Mouse (Mus musculus) myocyte (in vitro differentiated cells): ENCODE results near the gene Mybpc3. TPM values are rescaled to one million over a fixed set of nuclear protein-coding genes. Genes with fewer than 3 reads are reported as not detected.

ENCODE experiments used
- H3K27me3 ChIP-seq: one replicate; pipeline ENCODE4 v1.6.1; 2011; ENCODE audit not compliant: control insufficient read depth, insufficient read depth, insufficient read length
- H3K36me3 ChIP-seq: one replicate; pipeline ENCODE4 v1.6.1; 2011; ENCODE audit not compliant: control insufficient read depth, insufficient read depth
- H3K4me2 ChIP-seq: one replicate; pipeline ENCODE4 v1.6.1; 2011; ENCODE audit warnings: low read depth, control low read depth
- H3K4me3 ChIP-seq: one replicate; pipeline ENCODE4 v1.5.1; 2011; ENCODE audit warnings: mild to moderate bottlenecking, control low read depth, moderate library complexity
- H3K79me2 ChIP-seq: one replicate; pipeline ENCODE4 v1.6.1; 2011; ENCODE audit not compliant: control insufficient read depth, insufficient read depth
- H3ac ChIP-seq: one replicate; pipeline ENCODE4 v1.6.1; 2011; ENCODE audit not compliant: control insufficient read depth, insufficient read length
- CEBPB ChIP-seq: IDR thresholded peaks from 2 replicates; pipeline ENCODE4 v1.6.1; 2011; ENCODE audit warnings: mild to moderate bottlenecking, moderate library complexity; ENCODE audit not compliant: poor library complexity, insufficient read depth, severe bottlenecking
- E2F4 ChIP-seq: IDR thresholded peaks from one replicate; pipeline ENCODE4 v1.6.1; 2011; ENCODE audit warnings: mild to moderate bottlenecking, control low read depth, moderate library complexity; ENCODE audit not compliant: insufficient read depth
- MAX ChIP-seq: IDR thresholded peaks from one replicate; pipeline ENCODE4 v1.6.1; 2011; ENCODE audit warnings: low read depth, mild to moderate bottlenecking, control low read depth
- MYOD1 ChIP-seq, 3 experiments: IDR thresholded peaks; one replicate each; pipeline ENCODE4 v1.6.1; 2011; ENCODE audit warnings: control low read depth in 2 of 3, low read depth in 2 of 3, mild to moderate bottlenecking in 2 of 3, moderate library complexity in 1 of 3; ENCODE audit not compliant: insufficient read length in 2 of 3, control insufficient read depth in 1 of 3
- MYOG ChIP-seq, 3 experiments: IDR thresholded peaks; one replicate each; pipeline ENCODE4 v1.6.1; 2011; ENCODE audit warnings: control low read depth in 2 of 3, low read depth in 2 of 3, mild to moderate bottlenecking in 2 of 3; ENCODE audit not compliant: insufficient read length in 2 of 3, control insufficient read depth in 1 of 3, insufficient read depth in 1 of 3
- POLR2A ChIP-seq: IDR thresholded peaks from one replicate; pipeline ENCODE4 v1.6.1; 2011; ENCODE audit warnings: low read depth, mild to moderate bottlenecking, control low read depth, moderate library complexity; ENCODE audit not compliant: insufficient read length
- POLR2AphosphoS2 ChIP-seq: IDR thresholded peaks from one replicate; pipeline ENCODE4 v1.6.1; 2011; ENCODE audit warnings: low read depth, control low read depth; ENCODE audit not compliant: insufficient read length
- REST ChIP-seq: IDR thresholded peaks from one replicate; pipeline ENCODE4 v1.6.1; 2011; ENCODE audit warnings: mild to moderate bottlenecking, control low read depth, moderate library complexity; ENCODE audit not compliant: insufficient read depth, insufficient read length
- SRF ChIP-seq: IDR thresholded peaks from one replicate; pipeline ENCODE4 v1.6.1; 2011; ENCODE audit warnings: low read depth; ENCODE audit not compliant: control insufficient read depth, insufficient read length
- TCF12 ChIP-seq: IDR thresholded peaks from one replicate; pipeline ENCODE4 v1.6.1; 2011; ENCODE audit warnings: mild to moderate bottlenecking, control low read depth; ENCODE audit not compliant: poor library complexity, insufficient read depth, severe bottlenecking
- TCF3 ChIP-seq: IDR thresholded peaks from one replicate; pipeline ENCODE4 v1.6.1; 2011; ENCODE audit warnings: low read depth, control low read depth; ENCODE audit not compliant: insufficient read length
- USF1 ChIP-seq: IDR thresholded peaks from one replicate; pipeline ENCODE4 v1.6.1; 2011; ENCODE audit warnings: low read depth, mild to moderate bottlenecking, control low read depth, moderate library complexity
- polyA plus RNA-seq: library from polyadenylated mRNA; unstranded; fragments of >200 nt; fragmentation: generic; extraction: Trizol; gene quantifications from one replicate; pipeline ENCODE4 v1.2.1, GENCODE M21; 2012; ENCODE audit warnings: missing spikeins

The Mybpc3 gene
- polyA plus RNA-seq, 1 experiment: 0.05 TPM

DNA sequence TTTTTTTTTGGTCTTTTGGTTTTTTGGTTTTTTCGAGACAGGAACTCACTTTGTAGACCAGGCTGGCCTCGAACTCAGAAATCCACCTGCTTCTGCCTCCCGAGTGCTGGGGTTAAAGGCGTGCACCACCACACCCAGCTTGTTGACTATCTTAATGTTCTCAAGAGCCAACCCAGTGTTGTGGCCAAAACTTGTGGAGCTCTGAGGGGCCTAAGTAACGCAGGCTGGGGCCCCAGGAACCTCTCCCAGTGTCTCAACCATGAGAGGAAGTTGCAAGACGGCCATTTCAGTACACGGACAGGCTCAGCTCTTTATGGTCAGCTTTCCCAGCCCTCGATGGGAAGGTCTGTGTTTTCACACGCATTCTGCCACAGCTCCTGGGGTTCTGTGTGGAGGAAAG is 29.0 kb upstream of the Mybpc3 start:
- TF ChIP-seq CEBPB (no peak), SRF (no peak), MYOD1 (IDR thresholded peaks at IDR 0.05; ENCODE audit: control insufficient read depth in 1 of 3, insufficient read length in 2 of 3, low read depth in 2 of 3) (no peak), TCF12 (no peak), MYOG (IDR thresholded peaks at IDR 0.05; ENCODE audit: control insufficient read depth in 1 of 3, insufficient read depth in 1 of 3, insufficient read length in 2 of 3, low read depth in 2 of 3) (no peak)
- Histone ChIP-seq H3ac (no peak overlapping the region), H3K4me3 (no peak overlapping the region), H3K4me2 (no peak overlapping the region), H3K27me3 (no peaks in the 10 kb centered on the region), H3K79me2 (no peaks in the 10 kb centered on the region), H3K36me3 (no peaks in the 10 kb centered on the region)

GRCm38 (mm10) chr2:91090208-91090607 is 27.7 kb upstream of the Mybpc3 start:
- no peaks in the 10 kb centered on the region for H3K36me3 ChIP-seq
- no peaks in the 10 kb centered on the region for H3K79me2 ChIP-seq
- H3K27me3 ChIP-seq: no peaks in the 10 kb centered on the region
- TF ChIP-seq POLR2AphosphoS2 (no peak), TCF12 (no peak), REST (no peak), SRF (no peak), TCF3 (no peak), CEBPB (no peak), USF1 (no peak), MAX (no peak), MYOD1 (IDR thresholded peaks at IDR 0.05; ENCODE audit: control insufficient read depth in 1 of 3, insufficient read length in 2 of 3, low read depth in 2 of 3) (no peak), POLR2A (no peak)
- H3ac ChIP-seq: no peak overlapping the region
- H3K4me2 ChIP-seq: no peak overlapping the region
- no peak overlapping the region for H3K4me3 ChIP-seq

- no peaks in the 10 kb centered on the region for H3K36me3 ChIP-seq
- no peak overlapping the region for H3ac ChIP-seq
- H3K27me3 ChIP-seq: no peaks in the 10 kb centered on the region
- H3K4me3 ChIP-seq: no peak overlapping the region
- H3K79me2 ChIP-seq: no peaks in the 10 kb centered on the region
- no peak overlapping the region for H3K4me2 ChIP-seq
- TF ChIP-seq TCF3: no peak
- no peak for TF ChIP-seq E2F4
- TF ChIP-seq CEBPB: no peak
- TF ChIP-seq MAX: no peak
- no peak for TF ChIP-seq MYOD1 (IDR thresholded peaks at IDR 0.05; ENCODE audit: control insufficient read depth in 1 of 3, insufficient read length in 2 of 3, low read depth in 2 of 3)
- no peak for TF ChIP-seq REST
- no peak for TF ChIP-seq SRF
- no peak for TF ChIP-seq MYOG (IDR thresholded peaks at IDR 0.05; ENCODE audit: control insufficient read depth in 1 of 3, insufficient read depth in 1 of 3, insufficient read length in 2 of 3, low read depth in 2 of 3)
- TF ChIP-seq USF1: no peak
- no peak for TF ChIP-seq TCF12
- no peak for TF ChIP-seq POLR2A
- no peak for TF ChIP-seq POLR2AphosphoS2
Measured at GRCm38 (mm10) chr2:91090827-91091226, 27.1 kb upstream of the Mybpc3 start.

GRCm38 (mm10) chr2:91096524-91096923 is 21.4 kb upstream of the Mybpc3 start:
- Histone ChIP-seq H3K27me3 (no peaks in the 10 kb centered on the region), H3K36me3 (no peaks in the 10 kb centered on the region), H3K4me2 (no peak overlapping the region), H3K4me3 (no peak overlapping the region), H3ac (no peak overlapping the region), H3K79me2 (no peaks in the 10 kb centered on the region)
- no peak for TF ChIP-seq TCF12

- Histone ChIP-seq H3K79me2 (no peaks in the 10 kb centered on the region), H3K4me3 (no peak overlapping the region), H3ac (no peak overlapping the region), H3K27me3 (no peaks in the 10 kb centered on the region), H3K36me3 (no peaks in the 10 kb centered on the region), H3K4me2 (no peak overlapping the region)
- TF ChIP-seq REST: no peak
- TF ChIP-seq SRF: no peak
- no peak for TF ChIP-seq USF1
- no peak for TF ChIP-seq MYOD1 (IDR thresholded peaks at IDR 0.05; ENCODE audit: control insufficient read depth in 1 of 3, insufficient read length in 2 of 3, low read depth in 2 of 3)
- no peak for TF ChIP-seq POLR2AphosphoS2
Measured at GRCm38 (mm10) chr2:91097015-91097414, 20.9 kb upstream of the Mybpc3 start.
